Mouse (Mus musculus) testis, postnatal 10 days (tissue): ENCODE results near the gene Elmsan1.

ENCODE experiments used
- DNase-seq: peaks from one replicate; pipeline ENCODE4 v3.0.0; 2021; ENCODE audit warnings: low spot score

The Elmsan1 gene

GRCm38 (mm10) chr12:84099605-84100004 is 119.1 kb downstream of the Elmsan1 start:
- no peak for DNase-seq
